Mouse (Mus musculus) midbrain, embryonic 14.5 days (tissue): ENCODE measurements around the gene Stx19. TPM values are rescaled to one million over a fixed set of nuclear protein-coding genes. Genes with fewer than 3 reads are reported as not detected.

ENCODE experiments used
- ATAC-seq: fragments of 200-750 bp; cut with Nextera tagmentation; 2 replicates; pipeline ENCODE4 v1.8.0; 2017; ENCODE audit warnings: moderate number of reproducible peaks, moderate library complexity; ENCODE audit not compliant: low FRiP score, low TSS enrichment
- DNase-seq: peaks from one replicate; pipeline ENCODE4 v3.0.0-alpha.2; 2015
- H3K27ac ChIP-seq: fragments of 300-500 bp; sonication (generic); replicated peaks from 2 replicates; pipeline ENCODE4 v1.5.1; 2014; ENCODE audit warnings: mild to moderate bottlenecking, low read depth, low read length, moderate library complexity
- H3K27me3 ChIP-seq: fragments of 300-500 bp; sonication (generic); 2 replicates; pipeline ENCODE4 v1.6.1; 2014; ENCODE audit warnings: low read length, control low read depth, mixed read lengths; ENCODE audit not compliant: control insufficient read depth, insufficient read depth
- H3K36me3 ChIP-seq: fragments of 300-500 bp; sonication (generic); 2 replicates; pipeline ENCODE4 v1.6.1; 2014; ENCODE audit warnings: low read length, control low read depth; ENCODE audit not compliant: control insufficient read depth, insufficient read depth
- H3K4me1 ChIP-seq: fragments of 300-500 bp; sonication (generic); 2 replicates; pipeline ENCODE4 v1.6.1; 2014; ENCODE audit warnings: mild to moderate bottlenecking, antibody characterized with exemption, low read length, control low read depth; ENCODE audit not compliant: control insufficient read depth, insufficient read depth
- H3K4me2 ChIP-seq: fragments of 300-500 bp; sonication (generic); 2 replicates; pipeline ENCODE4 v1.6.1; 2014; ENCODE audit warnings: mild to moderate bottlenecking, low read length, moderate library complexity
- H3K4me3 ChIP-seq: fragments of 300-500 bp; sonication (generic); replicated peaks from 2 replicates; pipeline ENCODE4 v1.5.1; 2014; ENCODE audit warnings: low read depth, low read length
- H3K9ac ChIP-seq: fragments of 300-500 bp; sonication (generic); replicated peaks from 2 replicates; pipeline ENCODE4 v1.6.1; 2014; ENCODE audit warnings: mild to moderate bottlenecking, low read length, moderate library complexity
- H3K9me3 ChIP-seq: fragments of 300-500 bp; sonication (generic); 2 replicates; pipeline ENCODE4 v1.6.1; 2016; ENCODE audit warnings: low read length, control low read depth, mixed read lengths; ENCODE audit not compliant: control insufficient read depth
- WGBS: fragments of 180-500 bp; shearing (Covaris S2); extraction: QIAGEN DNeasy Blood & Tissue Kit; methylation state at CpG from one replicate; pipeline ENCODE4 v1.1.7; 2014; 5-methylcytosine and 5-hydroxymethylcytosine counted together
- polyA plus RNA-seq: library from polyadenylated mRNA; unstranded; fragments of >200 nt; fragmentation: Nextera tagmentation; extraction: Ambion mirVana; gene quantifications from 2 replicates; pipeline ENCODE4 v1.2.1, GENCODE M21; 2014

The Stx19 gene
- polyA plus RNA-seq, 1 experiment from 2014 or later = 0.20 TPM

GRCm38 (mm10) chr16:62855385-62855784 lies 40.9 kb downstream of the Stx19 start:
- Histone ChIP-seq H3K36me3 (no peaks in the 10 kb centered on the region), H3K27ac (no peak overlapping the region), H3K4me1 (peaks cover 6% of the 10 kb centered on the region; the same call in 1 of the 2 replicates), H3K27me3 (no peaks in the 10 kb centered on the region), H3K4me2 (no peak overlapping the region; the same call in 1 of the 2 replicates), H3K9me3 (no peaks in the 10 kb centered on the region), H3K4me3 (no peak overlapping the region), H3K9ac (no peak overlapping the region)
- no peak for DNase-seq
- 84% methylated on average over 6 of the region's 6 CpGs for WGBS
- ATAC-seq = no peak

- no peak for DNase-seq
- H3K9ac ChIP-seq = no peak overlapping the region
- no peaks in the 10 kb centered on the region for H3K9me3 ChIP-seq
- no peak for ATAC-seq
- H3K36me3 ChIP-seq = no peaks in the 10 kb centered on the region
- no peak overlapping the region for H3K4me3 ChIP-seq
- H3K4me1 ChIP-seq = peaks cover 6% of the 10 kb centered on the region; the same call in 1 of the 2 replicates
- 91% methylated on average over 2 of the region's 2 CpGs for WGBS
- H3K27me3 ChIP-seq = no peaks in the 10 kb centered on the region
- H3K27ac ChIP-seq = no peak overlapping the region
- no peak overlapping the region for H3K4me2 ChIP-seq
These were observed 41.8 kb downstream of the Stx19 start for GRCm38 (mm10) chr16:62856273-62856672.

DNA sequence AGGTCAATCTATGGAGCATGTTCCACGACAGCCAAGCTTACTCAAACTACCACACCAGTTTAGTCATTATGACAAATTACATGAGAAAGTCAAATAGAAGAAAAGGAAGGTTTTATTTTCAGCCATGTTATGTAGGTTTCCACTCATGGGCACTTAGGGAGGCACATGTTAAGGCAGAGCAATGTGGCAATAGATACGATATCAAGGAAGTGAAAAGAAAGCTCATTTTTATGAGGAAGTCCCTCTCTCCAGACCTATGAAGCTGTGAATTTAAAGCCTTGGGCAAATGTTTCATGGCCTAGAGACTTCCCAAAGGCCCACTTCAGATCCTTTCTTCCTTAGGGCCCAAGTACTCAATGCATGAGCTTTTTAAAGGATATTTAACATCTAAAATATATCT lies 43.0 kb downstream of the Stx19 start:
- Histone ChIP-seq H3K4me3 (no peak overlapping the region), H3K36me3 (no peaks in the 10 kb centered on the region), H3K27ac (no peak overlapping the region), H3K9ac (no peak overlapping the region), H3K4me1 (peaks cover 6% of the 10 kb centered on the region; the same call in 1 of the 2 replicates), H3K27me3 (no peaks in the 10 kb centered on the region), H3K9me3 (no peaks in the 10 kb centered on the region), H3K4me2 (no peak overlapping the region)
- ATAC-seq (no peak), DNase-seq (no peak)
- WGBS = 94% methylated on average over 2 of the region's 2 CpGs

DNA sequence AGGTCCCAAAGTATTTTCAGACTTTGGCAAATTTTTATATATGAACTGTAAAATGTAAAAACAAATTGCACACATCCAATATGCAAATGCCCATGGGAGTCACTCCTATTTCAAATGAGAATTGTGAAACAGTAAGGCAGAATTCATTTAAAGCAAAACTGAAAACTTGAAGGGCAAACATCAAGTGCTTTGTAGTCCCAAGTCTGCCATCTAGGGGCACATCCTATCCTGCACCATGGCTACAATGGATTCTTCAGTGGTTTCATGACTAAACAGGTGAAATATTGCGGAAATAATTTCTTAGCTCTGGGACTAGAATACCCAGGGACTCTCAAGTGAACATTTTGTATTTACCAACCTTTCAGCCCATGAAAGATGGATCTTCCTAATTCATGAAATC lies 43.5 kb downstream of the Stx19 start:
- H3K9me3 ChIP-seq = no peaks in the 10 kb centered on the region
- H3K4me3 ChIP-seq = no peak overlapping the region
- peaks cover 6% of the 10 kb centered on the region; the same call in 1 of the 2 replicates for H3K4me1 ChIP-seq
- WGBS = 92% methylated on average over 1 of the region's 1 CpGs
- no peak overlapping the region for H3K4me2 ChIP-seq
- no peak overlapping the region for H3K9ac ChIP-seq
- no peak overlapping the region for H3K27ac ChIP-seq
- H3K27me3 ChIP-seq = no peaks in the 10 kb centered on the region
- no peak for ATAC-seq
- no peak for DNase-seq
- no peaks in the 10 kb centered on the region for H3K36me3 ChIP-seq

DNA sequence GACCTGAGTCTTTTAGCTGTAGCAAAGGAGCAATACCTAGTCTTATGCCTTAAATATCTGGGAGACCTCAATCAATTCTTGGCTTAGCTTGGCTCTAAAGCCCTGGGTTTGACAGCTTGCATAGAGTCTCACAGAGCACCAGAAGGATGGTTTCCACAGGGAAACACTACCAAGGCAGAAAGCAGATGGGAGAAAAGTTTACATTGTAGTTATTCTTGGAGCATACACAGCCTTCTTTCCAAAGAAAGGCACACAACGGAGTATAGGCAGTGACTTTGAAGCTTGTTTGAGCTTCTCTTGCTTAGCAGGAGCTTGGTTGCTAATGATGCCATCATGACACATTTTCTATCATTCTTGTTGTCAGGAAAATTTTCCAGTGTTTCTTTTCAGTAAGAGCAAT lies 45.7 kb downstream of the Stx19 start:
- Histone ChIP-seq H3K4me2 (no peak overlapping the region), H3K4me1 (no peaks in the 10 kb centered on the region), H3K9ac (no peak overlapping the region), H3K9me3 (no peaks in the 10 kb centered on the region), H3K4me3 (no peak overlapping the region), H3K27ac (no peak overlapping the region), H3K36me3 (no peaks in the 10 kb centered on the region), H3K27me3 (no peaks in the 10 kb centered on the region)
- ATAC-seq (no peak), DNase-seq (no peak)
- WGBS = 95% methylated on average over 1 of the region's 1 CpGs

DNA sequence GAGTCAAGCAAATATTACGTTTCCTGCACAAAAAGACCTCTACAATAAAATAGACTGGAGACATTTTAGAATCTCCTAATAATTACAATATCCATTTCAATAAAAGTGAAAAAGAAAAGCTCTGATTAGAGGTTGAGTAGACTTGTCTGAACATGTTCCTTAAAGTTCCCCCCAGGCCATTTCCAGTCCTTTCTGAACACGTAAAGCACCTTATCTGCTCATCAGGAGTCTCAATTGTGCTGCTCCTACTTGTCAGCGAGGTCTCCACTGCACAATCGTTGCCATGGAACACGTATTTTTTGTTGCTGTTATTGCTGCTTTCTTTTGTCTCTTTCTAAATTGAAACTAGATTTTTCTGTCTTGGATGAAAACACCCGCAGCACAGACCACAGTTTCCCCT lies 47.0 kb downstream of the Stx19 start:
- no peak for ATAC-seq

DNA sequence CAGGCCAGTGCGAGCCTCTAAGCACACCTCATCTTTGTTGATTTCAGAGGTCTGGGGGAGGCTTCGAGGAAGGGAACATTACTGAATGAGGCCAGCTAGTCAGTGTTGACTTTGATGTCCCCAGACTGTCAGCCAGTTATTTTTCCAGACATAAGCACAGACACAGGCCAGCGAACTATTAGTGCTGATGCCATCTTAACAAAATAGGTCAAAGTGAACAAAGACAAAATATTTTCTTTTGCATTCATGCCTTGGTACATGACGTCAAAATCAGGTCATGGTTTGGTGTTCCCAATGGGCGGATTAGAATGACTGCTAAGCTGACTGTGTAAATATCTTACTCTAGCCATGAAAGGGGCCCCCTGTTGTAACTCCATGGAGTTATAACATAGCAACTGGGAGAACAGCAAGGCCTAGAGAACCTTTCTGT lies 58.2 kb downstream of the Stx19 start:
- ATAC-seq = no peak
- Histone ChIP-seq H3K4me1 (no peaks in the 10 kb centered on the region), H3K9ac (no peak overlapping the region), H3K36me3 (no peaks in the 10 kb centered on the region), H3K9me3 (no peaks in the 10 kb centered on the region), H3K27ac (no peak overlapping the region), H3K27me3 (no peaks in the 10 kb centered on the region), H3K4me2 (no peak overlapping the region), H3K4me3 (no peak overlapping the region)
- WGBS = 50% methylated on average over 5 of the region's 5 CpGs
- no peak for DNase-seq

More for the DNA sequence above, 47.0 kb downstream of the Stx19 start:
- no peaks in the 10 kb centered on the region for H3K4me1 ChIP-seq
- H3K9ac ChIP-seq = no peak overlapping the region
- DNase-seq = no peak
- H3K4me2 ChIP-seq = no peak overlapping the region
- H3K9me3 ChIP-seq = no peaks in the 10 kb centered on the region
- WGBS = 53% methylated on average over 6 of the region's 6 CpGs
- no peaks in the 10 kb centered on the region for H3K36me3 ChIP-seq
- no peak overlapping the region for H3K27ac ChIP-seq
- no peak overlapping the region for H3K4me3 ChIP-seq
- H3K27me3 ChIP-seq = no peaks in the 10 kb centered on the region

GRCm38 (mm10) chr16:62873180-62873579 lies 58.7 kb downstream of the Stx19 start:
- Histone ChIP-seq H3K4me3 (no peak overlapping the region), H3K9me3 (no peaks in the 10 kb centered on the region), H3K4me1 (no peaks in the 10 kb centered on the region), H3K27me3 (no peaks in the 10 kb centered on the region), H3K9ac (no peak overlapping the region), H3K4me2 (no peak overlapping the region), H3K36me3 (no peaks in the 10 kb centered on the region), H3K27ac (no peak overlapping the region)
- DNase-seq = no peak
- no peak for ATAC-seq
- WGBS = 75% methylated on average over 4 of the region's 4 CpGs
